Mouse (Mus musculus) limb, embryonic 14.5 days (tissue): ENCODE measurements around the gene Tbc1d10b. TPM values are rescaled to one million over a fixed set of nuclear protein-coding genes. Genes with fewer than 3 reads are reported as not detected.

Source experiments
- ATAC-seq: fragments of 200-750 bp; cut with Nextera tagmentation; 2 replicates; pipeline ENCODE4 v1.8.0; 2017; ENCODE audit warnings: low read depth, moderate number of reproducible peaks, moderate TSS enrichment; ENCODE audit not compliant: low FRiP score
- DNase-seq: peaks from one replicate; pipeline ENCODE4 v3.0.0-alpha.2; 2015; ENCODE audit warnings: low spot score
- H3K27ac ChIP-seq: fragments of 300-500 bp; sonication (generic); replicated peaks from 2 replicates; pipeline ENCODE4 v1.5.1; 2014; ENCODE audit warnings: low read depth, mild to moderate bottlenecking, low read length, moderate library complexity, mixed read lengths
- H3K27me3 ChIP-seq: fragments of 300-500 bp; sonication (generic); 2 replicates; pipeline ENCODE4 v1.6.1; 2014; ENCODE audit warnings: low read length, mixed read lengths; ENCODE audit not compliant: control insufficient read depth, insufficient read depth
- H3K36me3 ChIP-seq: fragments of 300-500 bp; sonication (generic); 2 replicates; pipeline ENCODE4 v1.6.1; 2014; ENCODE audit warnings: mild to moderate bottlenecking, low read length, moderate library complexity, mixed read lengths; ENCODE audit not compliant: control insufficient read depth, insufficient read depth
- H3K4me1 ChIP-seq: fragments of 300-500 bp; sonication (generic); 2 replicates; pipeline ENCODE4 v1.6.1; 2014; ENCODE audit warnings: antibody characterized with exemption, low read length, mixed read lengths; ENCODE audit not compliant: control insufficient read depth, insufficient read depth
- H3K4me2 ChIP-seq: fragments of 300-500 bp; sonication (generic); replicated peaks from 2 replicates; pipeline ENCODE4 v1.6.1; 2014; ENCODE audit warnings: low read depth, mild to moderate bottlenecking, low read length, moderate library complexity; ENCODE audit not compliant: severe bottlenecking
- H3K4me3 ChIP-seq: fragments of 300-500 bp; sonication (generic); replicated peaks from 2 replicates; pipeline ENCODE4 v1.5.1; 2014; ENCODE audit warnings: low read length
- H3K9ac ChIP-seq: fragments of 300-500 bp; sonication (generic); 2 replicates; pipeline ENCODE4 v1.6.1; 2014; ENCODE audit warnings: mild to moderate bottlenecking, low read depth, low read length, moderate library complexity; ENCODE audit not compliant: severe bottlenecking
- H3K9me3 ChIP-seq: fragments of 300-500 bp; sonication (generic); 2 replicates; pipeline ENCODE4 v1.6.1; 2016; ENCODE audit warnings: low read length; ENCODE audit not compliant: control insufficient read depth
- POLR2A ChIP-seq: fragments of 200-500 bp; IDR thresholded peaks from 2 replicates; pipeline ENCODE4 v1.8.0; 2012; ENCODE audit warnings: inconsistent platforms, mild to moderate bottlenecking, moderate library complexity, borderline replicate concordance; ENCODE audit not compliant: insufficient read depth, insufficient read length; ENCODE audit errors: extremely low read depth
- WGBS: fragments of 180-500 bp; shearing (Covaris S2); extraction: QIAGEN DNeasy Blood & Tissue Kit; methylation state at CpG from one replicate; pipeline ENCODE4 v1.1.7; 2014; 5-methylcytosine and 5-hydroxymethylcytosine counted together
- polyA plus RNA-seq, 2 experiments: library from polyadenylated mRNA; depleted of rRNA in 1 of 2; stranded (reverse) in 1 of 2; unstranded in 1 of 2; fragments of >200 nt; fragmentation: Nextera tagmentation in 1 of 2; extraction: Ambion mirVana in 1 of 2; gene quantifications; 2 replicates each; pipeline versions ENCODE4 v1.2.1 to v1.2.3; 2012 to 2014

The Tbc1d10b gene
- polyA plus RNA-seq, 2 experiments = 27.1 to 46.8 TPM

GRCm38 (mm10) chr7:127188305-127189276 lies 19.7 kb downstream of the Tbc1d10b start:
- H3K4me2 ChIP-seq = no peak overlapping the region
- H3K36me3 ChIP-seq = peaks cover 25% of the 10 kb centered on the region
- ATAC-seq (no peak), DNase-seq (no peak)
- H3K27ac ChIP-seq = no peak overlapping the region
- H3K9ac ChIP-seq = no peak overlapping the region
- H3K27me3 ChIP-seq = no peaks in the 10 kb centered on the region
- TF ChIP-seq POLR2A = no peak
- H3K4me1 ChIP-seq = no peaks in the 10 kb centered on the region
- no peaks in the 10 kb centered on the region for H3K9me3 ChIP-seq
- 82% methylated on average over 17 of the region's 17 CpGs for WGBS
- H3K4me3 ChIP-seq = no peak overlapping the region

DNA sequence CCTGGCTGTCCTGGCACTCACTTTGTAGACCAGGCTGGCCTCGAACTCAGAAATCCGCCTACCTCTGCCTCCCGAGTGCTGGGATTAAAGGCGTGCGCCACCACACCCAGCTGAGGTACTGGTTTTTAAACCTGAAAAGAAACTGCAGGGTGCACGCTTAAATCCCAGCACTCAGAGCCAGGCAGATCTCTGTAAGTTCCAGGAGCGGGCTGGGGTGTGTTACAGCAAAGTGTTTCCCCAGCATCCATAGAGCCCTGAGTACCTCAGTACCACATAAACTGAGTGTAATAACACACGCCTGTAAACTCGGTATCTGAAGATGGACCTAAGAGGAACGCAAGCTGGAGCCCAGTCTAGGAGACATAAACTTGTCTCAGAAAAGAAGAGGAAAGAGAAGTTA lies 20.9 kb downstream of the Tbc1d10b start:
- no peaks in the 10 kb centered on the region for H3K9me3 ChIP-seq
- ATAC-seq (no peak), DNase-seq (no peak)
- H3K27ac ChIP-seq = no peak overlapping the region
- H3K27me3 ChIP-seq = no peaks in the 10 kb centered on the region
- TF ChIP-seq POLR2A = no peak
- H3K4me3 ChIP-seq = no peak overlapping the region
- H3K4me2 ChIP-seq = no peak overlapping the region
- no peaks in the 10 kb centered on the region for H3K4me1 ChIP-seq
- WGBS = 72% methylated on average over 10 of the region's 10 CpGs
- peaks cover 13% of the 10 kb centered on the region for H3K36me3 ChIP-seq
- H3K9ac ChIP-seq = no peak overlapping the region

GRCm38 (mm10) chr7:127185601-127186000 lies 22.7 kb downstream of the Tbc1d10b start:
- Histone ChIP-seq H3K4me2 (no peak overlapping the region), H3K4me3 (no peak overlapping the region), H3K36me3 (no peaks in the 10 kb centered on the region), H3K9ac (no peak overlapping the region), H3K9me3 (no peaks in the 10 kb centered on the region), H3K27me3 (no peaks in the 10 kb centered on the region), H3K27ac (no peak overlapping the region), H3K4me1 (no peaks in the 10 kb centered on the region)
- WGBS = 70% methylated on average over 3 of the region's 3 CpGs
- no peak for TF ChIP-seq POLR2A
- ATAC-seq (no peak), DNase-seq (no peak)

DNA sequence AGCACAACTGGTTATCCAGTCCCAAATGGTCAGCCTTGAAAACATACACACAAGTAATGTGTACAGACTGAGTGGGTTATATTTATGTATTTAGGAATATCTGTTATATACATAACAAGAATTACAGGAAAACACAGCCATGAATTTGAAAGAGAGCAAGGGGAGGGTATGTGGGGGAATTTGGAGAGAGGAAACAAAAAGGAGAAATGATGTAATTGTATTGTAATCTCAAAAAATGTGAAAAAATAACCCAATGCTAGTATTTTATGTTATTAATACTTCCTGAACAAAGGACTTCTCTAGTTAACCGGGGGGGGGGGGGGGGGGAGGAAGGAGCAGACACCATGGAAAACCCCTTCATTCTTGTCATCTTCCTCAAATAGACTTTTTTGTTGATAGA lies 23.5 kb downstream of the Tbc1d10b start:
- TF ChIP-seq POLR2A = no peak
- DNase-seq (no peak), ATAC-seq (no peak)
- H3K36me3 ChIP-seq = no peaks in the 10 kb centered on the region
- no peak overlapping the region for H3K9ac ChIP-seq
- H3K27ac ChIP-seq = no peak overlapping the region
- no peak overlapping the region for H3K4me2 ChIP-seq
- H3K9me3 ChIP-seq = no peaks in the 10 kb centered on the region
- no peaks in the 10 kb centered on the region for H3K27me3 ChIP-seq
- H3K4me1 ChIP-seq = no peaks in the 10 kb centered on the region
- 31% methylated on average over 1 of the region's 1 CpGs for WGBS
- no peak overlapping the region for H3K4me3 ChIP-seq

GRCm38 (mm10) chr7:127183828-127184227 lies 24.4 kb downstream of the Tbc1d10b start:
- H3K4me2 ChIP-seq = no peak overlapping the region
- H3K27me3 ChIP-seq = no peaks in the 10 kb centered on the region
- no peaks in the 10 kb centered on the region for H3K36me3 ChIP-seq
- DNase-seq (no peak), ATAC-seq (no peak)
- H3K27ac ChIP-seq = no peak overlapping the region
- H3K9me3 ChIP-seq = no peaks in the 10 kb centered on the region
- WGBS = 80% methylated on average over 6 of the region's 6 CpGs
- H3K9ac ChIP-seq = no peak overlapping the region
- H3K4me1 ChIP-seq = no peaks in the 10 kb centered on the region
- H3K4me3 ChIP-seq = no peak overlapping the region
- TF ChIP-seq POLR2A = no peak
